Mouse (Mus musculus) brain, embryonic 14.5 days (tissue): ENCODE measurements around the gene Ankrd55.

Experiments
- CTCF ChIP-seq: fragments of 200-500 bp; IDR thresholded peaks from 2 replicates; pipeline ENCODE4 v1.5.1; 2012; ENCODE audit warnings: inconsistent platforms, mild to moderate bottlenecking, moderate library complexity, borderline replicate concordance; ENCODE audit not compliant: insufficient read depth, insufficient read length; ENCODE audit errors: extremely low read depth
- POLR2A ChIP-seq: fragments of 200-500 bp; IDR thresholded peaks from 2 replicates; pipeline ENCODE4 v1.6.1; 2012; ENCODE audit warnings: mild to moderate bottlenecking, inconsistent platforms, borderline replicate concordance; ENCODE audit not compliant: poor library complexity, insufficient read depth, insufficient read length, severe bottlenecking; ENCODE audit errors: extremely low read depth

- TF ChIP-seq POLR2A = no peak
- no peak for TF ChIP-seq CTCF
Measured at GRCm38 (mm10) chr13:112404723-112405122, 116.5 kb downstream of the Ankrd55 start.
